Mouse (Mus musculus) retina, postnatal 1 day (tissue): Measurements from ENCODE around the gene Slc2a2.

Experiments used
- DNase-seq: peaks from one replicate; pipeline ENCODE4 v3.0.0-alpha.2; 2012

Slc2a2 gene

GRCm38 (mm10) chr3:28697797-28698196 lies at the start of gene Slc2a2:
Slc2a2 (plus strand) TSS chr3:28697903.
- DNase-seq = no peak

- DNase-seq = no peak
Measured at GRCm38 (mm10) chr3:28652574-28652973, 45.1 kb upstream of the Slc2a2 start.

- no peak for DNase-seq
Measured at GRCm38 (mm10) chr3:28653043-28653442, 44.7 kb upstream of the Slc2a2 start.

- DNase-seq = no peak
Measured at GRCm38 (mm10) chr3:28654740-28655139, 43.0 kb upstream of the Slc2a2 start.

GRCm38 (mm10) chr3:28658349-28658748 lies 39.4 kb upstream of the Slc2a2 start:
- peak; percentile 4 for DNase-seq

- DNase-seq = no peak
Measured at GRCm38 (mm10) chr3:28680851-28681250, 16.9 kb upstream of the Slc2a2 start.

- peak; percentile 29 for DNase-seq
Measured at GRCm38 (mm10) chr3:28681866-28682265, 15.8 kb upstream of the Slc2a2 start.

- DNase-seq = peak; percentile 70
Measured at GRCm38 (mm10) chr3:28682411-28682810, 15.3 kb upstream of the Slc2a2 start.

- no peak for DNase-seq
Measured at GRCm38 (mm10) chr3:28685510-28685909, 12.2 kb upstream of the Slc2a2 start.

GRCm38 (mm10) chr3:28694811-28695210 lies 2.9 kb upstream of the Slc2a2 start:
- no peak for DNase-seq

GRCm38 (mm10) chr3:28695608-28696007 lies 2.1 kb upstream of the Slc2a2 start:
- DNase-seq = no peak

- DNase-seq = no peak
Measured at GRCm38 (mm10) chr3:28696162-28696561, 1.5 kb upstream of the Slc2a2 start.

- DNase-seq = no peak
Measured at GRCm38 (mm10) chr3:28699601-28700000, 1.9 kb downstream of the Slc2a2 start.

GRCm38 (mm10) chr3:28705522-28706137 lies 7.9 kb downstream of the Slc2a2 start:
- DNase-seq = no peak

GRCm38 (mm10) chr3:28706736-28707135 lies 9.0 kb downstream of the Slc2a2 start:
- no peak for DNase-seq

GRCm38 (mm10) chr3:28709740-28710139 lies 12.0 kb downstream of the Slc2a2 start:
- no peak for DNase-seq

- DNase-seq = no peak
Measured at GRCm38 (mm10) chr3:28713913-28714698, 16.4 kb downstream of the Slc2a2 start.

GRCm38 (mm10) chr3:28718521-28718920 lies 20.8 kb downstream of the Slc2a2 start:
- no peak for DNase-seq

- DNase-seq = no peak
Measured at GRCm38 (mm10) chr3:28721218-28721617, 23.5 kb downstream of the Slc2a2 start.

- DNase-seq = no peak
Measured at GRCm38 (mm10) chr3:28721838-28722237, 24.1 kb downstream of the Slc2a2 start.

- DNase-seq = no peak
Measured at GRCm38 (mm10) chr3:28722531-28722930, 24.8 kb downstream of the Slc2a2 start.

GRCm38 (mm10) chr3:28723534-28723933 lies 25.8 kb downstream of the Slc2a2 start:
- DNase-seq = no peak

- no peak for DNase-seq
Measured at GRCm38 (mm10) chr3:28725203-28725602, 27.5 kb downstream of the Slc2a2 start.

- DNase-seq = no peak
Measured at GRCm38 (mm10) chr3:28726356-28726755, 28.7 kb downstream of the Slc2a2 start.

- no peak for DNase-seq
Measured at GRCm38 (mm10) chr3:28734712-28735111, 37.0 kb downstream of the Slc2a2 start.
